Mouse (Mus musculus): Measurements from ENCODE around the gene Src.

Gene Src

GRCm38 (mm10) chr2:157441363-157441762, 23.1 kb downstream of the Src start:
- no peak for DNase-seq

DNA sequence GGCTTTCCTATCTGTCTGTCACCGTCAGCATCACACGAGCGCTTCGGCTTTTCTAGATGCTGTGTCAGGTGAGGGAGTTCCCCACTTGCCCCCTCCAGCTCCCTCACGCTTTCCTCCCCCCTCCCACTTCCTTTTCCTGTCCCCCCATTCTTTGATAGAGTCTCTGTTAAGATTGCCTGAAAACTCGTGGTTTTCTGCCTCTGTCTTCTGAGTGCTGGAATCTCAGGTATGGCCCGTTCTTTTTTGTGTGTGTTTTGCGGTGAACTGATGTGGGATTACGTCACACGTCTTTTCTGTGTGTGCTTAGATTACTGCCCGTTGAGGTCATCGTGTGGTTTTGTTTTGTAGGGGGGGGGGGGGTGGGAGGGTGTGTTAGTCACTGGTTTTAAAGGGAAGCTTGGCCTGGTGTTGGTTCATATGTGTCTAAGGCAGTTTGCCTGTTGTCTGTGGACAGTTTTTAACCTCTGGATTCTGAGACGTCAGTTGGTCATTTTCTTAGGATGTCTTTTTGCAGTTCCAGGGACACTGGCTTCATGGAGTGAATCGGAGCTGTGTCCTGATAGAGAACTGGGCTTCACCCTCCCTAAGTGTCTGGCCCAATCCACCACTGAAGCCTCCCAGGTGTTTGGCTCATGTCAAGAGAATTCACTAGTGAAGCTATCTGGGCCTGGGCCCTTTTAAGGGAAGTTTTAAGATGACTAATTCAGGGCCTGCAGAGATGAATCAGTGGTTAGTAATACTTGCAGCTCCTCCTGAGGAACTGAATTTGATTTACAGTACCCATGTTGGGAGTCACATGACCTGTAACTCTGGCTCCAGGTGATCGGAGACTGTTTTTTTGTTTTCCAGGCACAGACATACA, 29.3 kb downstream of the Src start:
- no peak for DNase-seq

GRCm38 (mm10) chr2:157448356-157448755, 30.1 kb downstream of the Src start:
- DNase-seq: no peak

GRCm38 (mm10) chr2:157450905-157451304, 32.7 kb downstream of the Src start:
- DNase-seq: no peak

DNA sequence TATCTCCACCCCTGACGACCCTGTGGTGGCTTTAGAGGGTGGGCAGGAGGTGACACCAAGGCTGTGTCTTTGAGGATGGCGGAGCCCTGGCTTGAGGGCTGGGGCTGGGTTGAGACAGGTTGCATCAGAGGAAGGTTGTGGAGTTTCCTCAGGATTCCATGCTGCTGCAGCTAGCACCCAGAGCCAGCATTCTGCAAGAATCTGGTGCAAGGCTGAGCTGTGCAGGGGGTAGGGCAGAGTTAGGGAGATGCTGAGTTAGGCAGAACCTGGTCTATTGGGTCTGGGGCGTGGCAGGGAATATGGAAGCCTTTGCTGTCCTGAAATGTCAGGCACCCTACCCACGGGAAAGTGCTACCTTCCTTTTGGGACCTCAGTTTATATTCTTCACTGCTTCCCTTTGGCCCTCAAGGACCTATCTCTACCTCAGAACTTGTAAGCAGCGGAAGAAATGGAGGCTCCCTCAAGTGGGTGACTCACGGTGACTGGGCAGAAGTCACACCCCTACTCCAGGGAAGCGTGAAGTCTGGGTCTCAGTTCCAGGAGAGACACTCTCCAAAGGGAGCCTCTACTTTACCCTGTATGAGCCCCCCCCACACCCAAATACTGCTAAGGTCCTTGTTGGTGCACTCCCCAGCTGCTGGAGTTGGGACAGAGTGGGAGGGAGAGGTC, 33.3 kb downstream of the Src start:
- no peak for DNase-seq

GRCm38 (mm10) chr2:157457100-157457806, 39.0 kb downstream of the Src start:
- DNase-seq: peak; percentile 83 to 93

GRCm38 (mm10) chr2:157458472-157458871, 40.2 kb downstream of the Src start:
- DNase-seq: peak; percentile 49 to 89

- no peak for DNase-seq
Measured at GRCm38 (mm10) chr2:157459736-157460135, 41.5 kb downstream of the Src start.

DNA sequence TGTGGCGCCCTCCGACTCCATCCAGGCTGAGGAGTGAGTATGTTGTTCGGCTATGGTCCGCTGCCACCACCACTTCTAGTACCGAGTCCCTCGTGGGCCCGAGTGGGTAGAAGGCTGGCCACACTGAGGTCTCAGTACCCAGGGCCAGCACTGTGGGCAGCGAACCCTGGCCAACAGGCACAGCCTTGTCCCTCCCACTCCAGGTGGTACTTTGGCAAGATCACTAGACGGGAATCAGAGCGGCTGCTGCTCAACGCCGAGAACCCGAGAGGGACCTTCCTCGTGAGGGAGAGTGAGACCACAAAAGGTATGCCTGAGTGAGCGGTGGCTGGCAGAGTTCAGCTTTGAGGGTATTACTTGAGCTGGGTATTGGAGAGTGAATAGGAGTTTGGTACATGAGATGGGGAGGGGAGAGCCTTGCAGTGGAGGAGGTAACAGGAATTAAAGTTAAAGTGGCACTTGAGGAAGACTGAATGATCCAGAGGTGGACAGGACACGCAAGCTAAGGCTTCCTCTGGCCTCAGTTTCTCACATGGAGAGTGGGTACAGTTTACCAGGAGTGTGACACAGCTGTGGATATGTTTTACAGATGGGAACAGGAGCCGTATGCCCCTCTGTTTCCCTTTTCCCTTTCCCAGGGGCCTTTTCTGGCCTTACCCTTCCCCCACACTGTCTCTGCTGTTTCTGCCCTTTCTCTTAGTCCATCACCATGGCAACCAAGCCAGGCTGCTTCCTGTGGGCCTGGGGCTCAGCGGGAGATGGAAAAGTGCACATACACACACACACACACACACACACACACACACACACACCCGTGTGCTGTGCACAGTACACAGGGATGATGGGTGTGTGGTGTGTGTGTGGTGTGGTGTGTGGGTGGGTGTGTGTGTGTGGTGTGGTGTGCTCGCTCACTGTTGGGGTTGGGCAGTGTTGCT, 44.8 kb downstream of the Src start:
- no peak for DNase-seq

DNA sequence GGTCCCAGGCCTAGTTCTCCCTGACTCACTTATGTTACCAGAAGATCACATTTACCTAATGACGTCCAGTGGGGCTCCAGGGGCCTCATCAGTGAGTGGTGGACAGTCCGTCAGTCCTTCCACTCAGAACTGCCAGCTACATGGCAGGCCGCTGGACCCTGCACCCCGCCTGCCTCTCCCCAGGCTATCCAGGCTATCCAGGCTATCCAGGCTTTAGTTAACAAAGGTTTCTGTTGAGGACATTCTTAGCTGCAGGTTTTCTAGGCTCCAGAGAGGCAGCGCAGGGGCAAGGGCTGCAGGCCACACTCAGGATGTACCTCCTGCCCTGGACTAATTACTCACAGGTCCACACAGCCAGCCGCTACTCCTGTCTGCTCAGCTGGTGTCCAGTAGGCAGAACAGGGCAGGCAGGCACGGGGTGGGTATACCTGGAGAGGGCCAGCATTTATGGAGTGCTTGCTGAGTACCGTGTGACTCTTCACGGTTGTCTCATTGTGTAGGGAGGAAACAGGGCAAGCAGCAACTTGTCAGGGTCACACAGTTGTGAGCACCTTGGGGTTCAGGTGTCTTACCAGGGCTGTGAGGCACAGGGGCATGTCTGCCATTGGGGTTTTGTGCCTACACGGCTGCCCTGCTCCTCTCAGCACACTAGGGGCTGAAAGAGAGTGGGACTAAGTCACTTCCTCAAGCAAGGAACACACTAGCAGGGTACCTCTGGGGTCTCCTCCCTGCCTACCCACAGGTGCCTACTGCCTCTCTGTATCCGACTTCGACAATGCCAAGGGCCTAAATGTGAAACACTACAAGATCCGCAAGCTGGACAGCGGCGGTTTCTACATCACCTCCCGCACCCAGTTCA, 45.9 kb downstream of the Src start:
- DNase-seq: no peak

- DNase-seq: no peak
Measured at GRCm38 (mm10) chr2:157464746-157465126, 46.5 kb downstream of the Src start.

GRCm38 (mm10) chr2:157466836-157467235, 48.6 kb downstream of the Src start:
- DNase-seq: no peak

- peak in 1 of 2 experiments; percentile 72 for DNase-seq
Measured at GRCm38 (mm10) chr2:157468130-157468796, 50.0 kb downstream of the Src start.

DNA sequence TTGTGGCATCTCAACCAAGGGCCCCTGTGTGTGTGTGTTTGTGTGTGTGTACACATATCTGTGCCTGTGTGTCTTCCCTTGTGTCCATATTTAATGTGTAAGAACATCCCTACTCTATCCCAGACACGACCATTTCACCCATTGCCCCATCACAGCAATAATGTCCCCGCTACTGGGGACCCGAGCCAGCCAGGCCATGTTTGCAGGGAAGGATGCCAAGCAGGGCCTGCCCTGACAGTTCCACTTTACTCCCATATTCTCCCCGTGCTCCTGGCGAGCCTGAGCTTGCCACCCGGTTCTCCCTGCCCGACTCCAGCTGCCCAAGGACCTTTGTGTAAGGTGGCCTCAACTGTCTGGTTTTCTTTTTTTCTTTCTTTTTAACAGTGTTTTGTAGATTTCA, 53.0 kb downstream of the Src start:
- DNase-seq: no peak

GRCm38 (mm10) chr2:157471737-157472136, 53.5 kb downstream of the Src start:
- DNase-seq: no peak

- no peak for DNase-seq
Measured at GRCm38 (mm10) chr2:157472469-157472868, 54.2 kb downstream of the Src start.

GRCm38 (mm10) chr2:157474269-157474729, 56.1 kb downstream of the Src start:
- DNase-seq: no peak

DNA sequence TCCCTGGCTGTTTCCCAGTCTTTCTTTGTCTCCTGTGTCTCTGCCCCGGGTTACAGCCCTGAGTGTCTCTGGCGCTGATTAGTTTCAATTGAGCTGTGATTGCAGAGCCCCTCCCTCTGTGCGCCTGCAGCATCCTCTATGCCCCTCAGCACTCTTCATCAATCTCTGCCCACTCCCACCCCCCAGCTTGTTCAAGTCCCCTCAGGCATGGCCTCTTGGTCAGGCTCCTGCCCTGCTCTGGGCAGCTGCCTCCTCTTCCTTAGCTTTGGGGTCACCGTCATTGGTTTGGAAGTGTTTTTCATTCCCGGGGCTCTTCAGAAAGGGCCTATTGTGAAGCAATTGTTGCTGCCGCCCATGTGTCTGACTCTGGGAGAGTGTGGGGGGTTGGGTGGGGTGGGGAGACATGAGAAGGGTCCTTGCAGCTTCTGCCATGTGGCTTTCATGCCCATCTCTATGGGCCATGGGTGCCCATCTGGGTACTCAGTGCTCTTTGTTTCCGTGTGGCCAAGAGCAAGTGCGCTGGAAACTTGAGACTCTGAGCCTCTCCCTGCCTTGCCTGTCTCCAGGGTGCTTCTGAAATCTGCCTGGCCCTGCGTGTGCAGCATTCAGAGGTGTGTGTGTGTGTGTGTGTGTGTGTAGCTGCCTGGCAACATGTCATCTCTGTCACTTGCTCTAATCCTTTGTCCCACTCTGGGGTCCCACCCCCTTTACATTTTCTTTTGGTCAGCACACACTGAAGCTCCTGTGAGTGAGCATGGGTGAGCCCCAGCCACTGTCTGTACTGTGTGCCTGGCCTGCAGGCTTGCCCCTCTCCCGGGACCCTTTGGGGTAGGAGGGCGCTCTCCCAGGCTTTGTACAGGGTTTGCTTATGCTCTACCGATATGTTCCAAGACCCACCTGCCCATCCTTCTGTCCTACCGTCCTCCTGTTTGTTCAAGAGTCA, 57.5 kb downstream of the Src start:
- no peak for DNase-seq

GRCm38 (mm10) chr2:157478651-157479050, 60.4 kb downstream of the Src start:
- no peak for DNase-seq

Measured in kidney, postnatal 36 days (tissue).